Mouse (Mus musculus): ENCODE data around the gene Kcnh3. TPM values are rescaled to one million over a fixed set of nuclear protein-coding genes. Genes with fewer than 3 reads are reported as not detected.

Kcnh3 gene
- polyA plus RNA-seq, 2 experiments, result 0.58 to 1.6 TPM

GRCm38 (mm10) chr15:99265679-99266078 is 41.0 kb downstream of the Kcnh3 start:
- Histone ChIP-seq H3K36me3 (ENCODE audit: control insufficient read depth, insufficient read depth, low read length) (no peaks in the 10 kb centered on the region), H3K27ac (replicated peaks; ENCODE audit: low read depth, low read length) (no peak overlapping the region), H3K27me3 (ENCODE audit: control insufficient read depth, insufficient read depth, low read length) (no peaks in the 10 kb centered on the region), H3K4me1 (ENCODE audit: control insufficient read depth, insufficient read depth, low read length) (no peaks in the 10 kb centered on the region), H3K9ac (ENCODE audit: low read depth, low read length, severe bottlenecking) (no peak overlapping the region), H3K4me3 (replicated peaks; ENCODE audit: low read length) (no peak overlapping the region), H3K4me2 (replicated peaks; ENCODE audit: low read depth, low read length, severe bottlenecking) (no peak overlapping the region), H3K9me3 (ENCODE audit: control insufficient read depth, low read length) (no peaks in the 10 kb centered on the region)
- no peak for TF ChIP-seq POLR2A (IDR thresholded peaks at IDR 0.05; ENCODE audit: borderline replicate concordance, extremely low read depth, insufficient read depth, insufficient read length)
- ATAC-seq (ENCODE audit: low FRiP score, low read depth) (peak; percentile 67; the same call in 1 of the 2 replicates), DNase-seq (ENCODE audit: low spot score) (peak; percentile 82)
- WGBS, result 15% methylated on average over 4 of the region's 4 CpGs

DNA sequence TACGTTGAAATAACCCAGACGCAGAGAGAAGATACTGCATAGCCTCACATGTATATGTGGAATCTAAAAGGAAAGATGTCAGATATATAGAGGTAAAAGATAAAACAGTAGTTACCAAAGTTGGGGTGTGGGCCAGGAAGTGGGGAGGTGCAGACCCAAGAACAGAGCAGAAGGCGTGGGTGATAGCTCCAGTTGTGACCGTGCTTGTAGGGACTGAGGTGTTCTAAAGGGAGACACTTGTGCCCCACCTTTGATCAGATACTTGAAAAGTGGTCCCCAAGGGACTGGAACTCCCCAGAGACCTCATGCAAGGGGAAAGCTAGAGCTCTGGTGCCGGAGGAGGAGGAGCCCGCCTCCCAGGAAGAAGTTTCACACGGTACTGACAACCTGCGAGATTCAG is 51.4 kb downstream of the Kcnh3 start:
- no peaks in the 10 kb centered on the region for H3K9me3 ChIP-seq (ENCODE audit: control insufficient read depth, low read length)
- no peak for ATAC-seq (ENCODE audit: low FRiP score, low read depth)
- H3K36me3 ChIP-seq (ENCODE audit: control insufficient read depth, insufficient read depth, low read length), result no peaks in the 10 kb centered on the region
- WGBS, result 80% methylated on average over 7 of the region's 8 CpGs
- H3K4me2 ChIP-seq (replicated peaks; ENCODE audit: low read depth, low read length, severe bottlenecking), result no peak overlapping the region
- DNase-seq (ENCODE audit: low spot score), result no peak
- H3K27ac ChIP-seq (replicated peaks; ENCODE audit: low read depth, low read length), result no peak overlapping the region
- TF ChIP-seq POLR2A (IDR thresholded peaks at IDR 0.05; ENCODE audit: borderline replicate concordance, extremely low read depth, insufficient read depth, insufficient read length), result no peak
- H3K4me1 ChIP-seq (ENCODE audit: control insufficient read depth, insufficient read depth, low read length), result no peaks in the 10 kb centered on the region; the same call in 1 of the 2 replicates
- H3K27me3 ChIP-seq (ENCODE audit: control insufficient read depth, insufficient read depth, low read length), result no peaks in the 10 kb centered on the region
- no peak overlapping the region for H3K4me3 ChIP-seq (replicated peaks; ENCODE audit: low read length)
- H3K9ac ChIP-seq (ENCODE audit: low read depth, low read length, severe bottlenecking), result no peak overlapping the region

- H3K9ac ChIP-seq (ENCODE audit: low read depth, low read length, severe bottlenecking), result no peak overlapping the region
- no peaks in the 10 kb centered on the region for H3K36me3 ChIP-seq (ENCODE audit: control insufficient read depth, insufficient read depth, low read length)
- no peak overlapping the region; the same call in 1 of the 2 replicates for H3K27ac ChIP-seq (replicated peaks; ENCODE audit: low read depth, low read length)
- H3K27me3 ChIP-seq (ENCODE audit: control insufficient read depth, insufficient read depth, low read length), result no peaks in the 10 kb centered on the region
- WGBS, result 65% methylated on average over 7 of the region's 7 CpGs
- no peaks in the 10 kb centered on the region for H3K9me3 ChIP-seq (ENCODE audit: control insufficient read depth, low read length)
- H3K4me3 ChIP-seq (replicated peaks; ENCODE audit: low read length), result no peak overlapping the region
- no peak overlapping the region for H3K4me2 ChIP-seq (replicated peaks; ENCODE audit: low read depth, low read length, severe bottlenecking)
- DNase-seq (ENCODE audit: low spot score) (no peak), ATAC-seq (ENCODE audit: low FRiP score, low read depth) (0 out of 2 replicates have a peak, but pooled peaks have one; percentile 19)
- no peaks in the 10 kb centered on the region; the same call in 1 of the 2 replicates for H3K4me1 ChIP-seq (ENCODE audit: control insufficient read depth, insufficient read depth, low read length)
- TF ChIP-seq POLR2A (IDR thresholded peaks at IDR 0.05; ENCODE audit: borderline replicate concordance, extremely low read depth, insufficient read depth, insufficient read length), result no peak
Measured at GRCm38 (mm10) chr15:99278271-99278670, 53.6 kb downstream of the Kcnh3 start.

GRCm38 (mm10) chr15:99283456-99283855 is 58.8 kb downstream of the Kcnh3 start:
- ATAC-seq (ENCODE audit: low FRiP score, low read depth), result no peak
- DNase-seq (ENCODE audit: low spot score), result no peak
- no peak overlapping the region for H3K4me3 ChIP-seq (replicated peaks; ENCODE audit: low read length)
- no peak overlapping the region for H3K9ac ChIP-seq (ENCODE audit: low read depth, low read length, severe bottlenecking)
- no peaks in the 10 kb centered on the region for H3K27me3 ChIP-seq (ENCODE audit: control insufficient read depth, insufficient read depth, low read length)
- H3K9me3 ChIP-seq (ENCODE audit: control insufficient read depth, low read length), result no peaks in the 10 kb centered on the region
- H3K4me1 ChIP-seq (ENCODE audit: control insufficient read depth, insufficient read depth, low read length), result no peaks in the 10 kb centered on the region; the same call in 1 of the 2 replicates
- H3K4me2 ChIP-seq (replicated peaks; ENCODE audit: low read depth, low read length, severe bottlenecking), result no peak overlapping the region
- H3K36me3 ChIP-seq (ENCODE audit: control insufficient read depth, insufficient read depth, low read length), result no peaks in the 10 kb centered on the region
- no peak for TF ChIP-seq POLR2A (IDR thresholded peaks at IDR 0.05; ENCODE audit: borderline replicate concordance, extremely low read depth, insufficient read depth, insufficient read length)
- no peak overlapping the region for H3K27ac ChIP-seq (replicated peaks; ENCODE audit: low read depth, low read length)
- 62% methylated on average over 10 of the region's 10 CpGs for WGBS

GRCm38 (mm10) chr15:99284527-99285188 is 60.0 kb downstream of the Kcnh3 start:
- no peak overlapping the region for H3K4me3 ChIP-seq (replicated peaks; ENCODE audit: low read length)
- no peaks in the 10 kb centered on the region for H3K4me1 ChIP-seq (ENCODE audit: control insufficient read depth, insufficient read depth, low read length)
- TF ChIP-seq POLR2A (IDR thresholded peaks at IDR 0.05; ENCODE audit: borderline replicate concordance, extremely low read depth, insufficient read depth, insufficient read length), result no peak
- ATAC-seq (ENCODE audit: low FRiP score, low read depth), result no peak
- H3K27me3 ChIP-seq (ENCODE audit: control insufficient read depth, insufficient read depth, low read length), result no peaks in the 10 kb centered on the region
- DNase-seq (ENCODE audit: low spot score), result no peak
- H3K4me2 ChIP-seq (replicated peaks; ENCODE audit: low read depth, low read length, severe bottlenecking), result no peak overlapping the region
- 33% methylated on average over 14 of the region's 14 CpGs for WGBS
- no peak overlapping the region for H3K9ac ChIP-seq (ENCODE audit: low read depth, low read length, severe bottlenecking)
- no peaks in the 10 kb centered on the region for H3K9me3 ChIP-seq (ENCODE audit: control insufficient read depth, low read length)
- H3K36me3 ChIP-seq (ENCODE audit: control insufficient read depth, insufficient read depth, low read length), result no peaks in the 10 kb centered on the region
- H3K27ac ChIP-seq (replicated peaks; ENCODE audit: low read depth, low read length), result no peak overlapping the region
